Mouse (Mus musculus): ENCODE measurements at regions not wholly inside any gene's neighbourhood (a gene's known extent, or its start where the extent isn't known, plus 50 kb on each side); places are given as distances from the start of the nearest gene placed in this dataset.

GRCm38 (mm10) chr8:90495943-90496371 is 147.8 kb upstream of the Tox3 start:
- TF ChIP-seq POLR2A (IDR thresholded peaks at IDR 0.05; ENCODE audit: borderline replicate concordance, extremely low read depth, low read depth, low read length) (no peak), CTCF (IDR thresholded peaks at IDR 0.05; ENCODE audit: insufficient read depth, low read length) (no peak)

Measured in lung, adult 2 months (tissue).